Mouse (Mus musculus): ENCODE measurements at regions not wholly inside any gene's neighbourhood (a gene's known extent, or its start where the extent isn't known, plus 50 kb on each side); places are given as distances from the start of the nearest gene placed in this dataset.

GRCm38 (mm10) chr12:56055382-56055781 lies 219.3 kb downstream of the Brms1l start:
- DNase-seq (ENCODE audit: low spot score), result peak; percentile 22
- Histone ChIP-seq H3K4me1 (ENCODE audit: insufficient read depth, low read length) (no peaks in the 10 kb centered on the region), H3K9me3 (ENCODE audit: low read length) (no peaks in the 10 kb centered on the region), H3K27ac (ENCODE audit: low read depth, low read length) (no peak overlapping the region), H3K27me3 (ENCODE audit: insufficient read depth, low read length) (no peaks in the 10 kb centered on the region), H3K9ac (replicated peaks; ENCODE audit: low read length, poor library complexity, severe bottlenecking) (no peak overlapping the region), H3K36me3 (ENCODE audit: insufficient read depth, low read length) (no peaks in the 10 kb centered on the region), H3K4me2 (ENCODE audit: low read depth, low read length, poor library complexity, severe bottlenecking) (no peak overlapping the region), H3K4me3 (ENCODE audit: low read depth, low read length) (no peak overlapping the region)
- peak; percentile 54 for TF ChIP-seq CTCF (IDR thresholded peaks at IDR 0.05)
- WGBS, result 65% methylated on average over 6 of the region's 6 CpGs
- ATAC-seq (ENCODE audit: low FRiP score), result no peak

DNA sequence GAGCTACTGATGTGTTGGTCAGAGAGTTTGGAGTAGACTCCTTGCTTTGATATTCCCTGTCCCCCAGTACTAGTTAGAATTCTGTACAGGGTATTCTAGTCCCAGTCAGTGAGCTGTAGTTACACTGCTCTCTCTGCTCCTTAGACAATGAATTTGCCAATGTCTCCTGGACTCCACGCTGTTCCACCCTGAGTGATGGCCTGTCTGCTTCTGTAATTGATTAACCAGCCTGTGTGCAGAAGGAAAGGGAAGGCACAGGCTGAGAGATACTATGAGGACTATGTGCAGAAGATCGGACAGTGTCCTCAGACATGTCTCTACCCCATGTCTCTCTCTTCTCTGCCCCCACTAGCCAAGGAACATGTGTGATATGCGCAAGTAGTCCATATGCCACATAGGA lies 209.9 kb downstream of the Brms1l start:
- no peaks in the 10 kb centered on the region for H3K4me1 ChIP-seq (ENCODE audit: insufficient read depth, low read length)
- H3K4me3 ChIP-seq (ENCODE audit: low read depth, low read length), result no peak overlapping the region
- no peaks in the 10 kb centered on the region for H3K36me3 ChIP-seq (ENCODE audit: insufficient read depth, low read length)
- H3K9ac ChIP-seq (replicated peaks; ENCODE audit: low read length, poor library complexity, severe bottlenecking), result no peak overlapping the region
- TF ChIP-seq CTCF (IDR thresholded peaks at IDR 0.05), result no peak
- no peak for DNase-seq (ENCODE audit: low spot score)
- H3K9me3 ChIP-seq (ENCODE audit: low read length), result no peaks in the 10 kb centered on the region
- WGBS, result 93% methylated on average over 3 of the region's 3 CpGs
- H3K27ac ChIP-seq (ENCODE audit: low read depth, low read length), result no peak overlapping the region
- ATAC-seq (ENCODE audit: low FRiP score), result no peak
- no peak overlapping the region for H3K4me2 ChIP-seq (ENCODE audit: low read depth, low read length, poor library complexity, severe bottlenecking)
- no peaks in the 10 kb centered on the region for H3K27me3 ChIP-seq (ENCODE audit: insufficient read depth, low read length)

DNA sequence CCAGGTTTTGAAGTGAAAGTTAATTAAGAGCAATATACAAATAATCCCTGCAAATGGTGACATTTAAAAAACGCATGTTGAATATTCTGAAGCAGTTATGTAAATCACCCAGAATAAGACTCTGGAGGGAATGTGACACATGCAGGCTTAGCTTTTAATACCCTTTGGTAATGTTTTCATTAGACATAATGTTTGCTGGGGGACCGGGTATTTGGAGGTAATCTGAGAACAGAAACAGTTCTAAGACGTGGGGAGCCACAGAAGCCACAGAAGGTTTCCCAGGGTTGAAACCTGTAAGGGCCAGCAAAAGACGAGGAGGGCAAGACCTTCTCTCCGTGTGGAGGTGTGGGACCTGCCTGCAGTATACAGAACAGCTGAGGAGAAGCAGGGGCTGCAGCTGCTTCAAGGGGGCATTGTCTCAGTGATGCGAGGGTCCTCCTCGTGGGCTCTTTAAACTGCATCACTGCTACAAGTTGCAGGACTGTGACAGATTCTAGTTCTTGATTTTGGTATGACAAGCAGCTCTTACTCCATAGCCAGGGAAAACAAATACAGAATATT lies 184.9 kb downstream of the Brms1l start:
- WGBS, result 10% methylated on average over 7 of the region's 7 CpGs
- Histone ChIP-seq H3K4me3 (ENCODE audit: low read depth, low read length) (no peak overlapping the region), H3K9ac (replicated peaks; ENCODE audit: low read length, poor library complexity, severe bottlenecking) (no peak overlapping the region), H3K36me3 (ENCODE audit: insufficient read depth, low read length) (no peaks in the 10 kb centered on the region), H3K27me3 (ENCODE audit: insufficient read depth, low read length) (no peaks in the 10 kb centered on the region), H3K4me2 (ENCODE audit: low read depth, low read length, poor library complexity, severe bottlenecking) (no peak overlapping the region), H3K9me3 (ENCODE audit: low read length) (no peaks in the 10 kb centered on the region), H3K27ac (ENCODE audit: low read depth, low read length) (no peak overlapping the region), H3K4me1 (ENCODE audit: insufficient read depth, low read length) (no peaks in the 10 kb centered on the region)
- TF ChIP-seq CTCF (IDR thresholded peaks at IDR 0.05), result no peak
- DNase-seq (ENCODE audit: low spot score) (no peak), ATAC-seq (ENCODE audit: low FRiP score) (no peak)

GRCm38 (mm10) chr12:56020547-56020946 lies 184.4 kb downstream of the Brms1l start:
- WGBS, result 0% methylated on average over 1 of the region's 1 CpGs
- no peak for TF ChIP-seq CTCF (IDR thresholded peaks at IDR 0.05)
- H3K4me2 ChIP-seq (ENCODE audit: low read depth, low read length, poor library complexity, severe bottlenecking), result no peak overlapping the region
- DNase-seq (ENCODE audit: low spot score) (no peak), ATAC-seq (ENCODE audit: low FRiP score) (no peak)
- no peaks in the 10 kb centered on the region for H3K4me1 ChIP-seq (ENCODE audit: insufficient read depth, low read length)
- H3K27ac ChIP-seq (ENCODE audit: low read depth, low read length), result no peak overlapping the region
- no peak overlapping the region for H3K4me3 ChIP-seq (ENCODE audit: low read depth, low read length)
- H3K9me3 ChIP-seq (ENCODE audit: low read length), result no peaks in the 10 kb centered on the region
- no peaks in the 10 kb centered on the region for H3K36me3 ChIP-seq (ENCODE audit: insufficient read depth, low read length)
- H3K27me3 ChIP-seq (ENCODE audit: insufficient read depth, low read length), result no peaks in the 10 kb centered on the region
- no peak overlapping the region for H3K9ac ChIP-seq (replicated peaks; ENCODE audit: low read length, poor library complexity, severe bottlenecking)

DNA sequence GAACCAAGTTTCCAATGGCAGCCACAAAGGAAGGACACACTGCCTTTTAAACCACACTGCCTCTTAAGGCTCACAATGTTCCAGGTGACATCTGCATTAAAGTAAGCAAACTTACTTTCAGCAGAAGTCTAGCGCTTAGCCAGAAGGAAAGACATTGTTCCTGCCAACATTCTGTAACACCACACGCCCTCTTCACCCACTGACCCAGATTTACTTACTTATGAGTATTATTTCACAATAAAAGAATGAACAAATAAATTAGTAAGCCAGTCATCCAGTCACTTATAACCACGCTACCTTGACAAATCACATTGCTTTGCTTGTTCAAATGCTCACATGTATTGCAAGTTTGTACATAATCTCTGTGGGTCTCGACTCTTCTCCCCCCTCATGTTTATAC lies 173.9 kb downstream of the Brms1l start:
- Histone ChIP-seq H3K27ac (ENCODE audit: low read depth, low read length) (no peak overlapping the region), H3K4me1 (ENCODE audit: insufficient read depth, low read length) (no peaks in the 10 kb centered on the region), H3K4me2 (ENCODE audit: low read depth, low read length, poor library complexity, severe bottlenecking) (no peak overlapping the region), H3K36me3 (ENCODE audit: insufficient read depth, low read length) (no peaks in the 10 kb centered on the region), H3K4me3 (ENCODE audit: low read depth, low read length) (no peak overlapping the region), H3K27me3 (ENCODE audit: insufficient read depth, low read length) (no peaks in the 10 kb centered on the region), H3K9ac (replicated peaks; ENCODE audit: low read length, poor library complexity, severe bottlenecking) (no peak overlapping the region), H3K9me3 (ENCODE audit: low read length) (no peaks in the 10 kb centered on the region)
- no peak for TF ChIP-seq CTCF (IDR thresholded peaks at IDR 0.05)
- 80% methylated on average over 4 of the region's 4 CpGs for WGBS
- ATAC-seq (ENCODE audit: low FRiP score) (no peak), DNase-seq (ENCODE audit: low spot score) (no peak)

GRCm38 (mm10) chr12:56005846-56006245 lies 169.7 kb downstream of the Brms1l start:
- no peak for TF ChIP-seq CTCF (IDR thresholded peaks at IDR 0.05)
- Histone ChIP-seq H3K4me2 (ENCODE audit: low read depth, low read length, poor library complexity, severe bottlenecking) (no peak overlapping the region), H3K4me3 (ENCODE audit: low read depth, low read length) (no peak overlapping the region), H3K36me3 (ENCODE audit: insufficient read depth, low read length) (no peaks in the 10 kb centered on the region), H3K27me3 (ENCODE audit: insufficient read depth, low read length) (no peaks in the 10 kb centered on the region), H3K27ac (ENCODE audit: low read depth, low read length) (no peak overlapping the region), H3K4me1 (ENCODE audit: insufficient read depth, low read length) (no peaks in the 10 kb centered on the region), H3K9me3 (ENCODE audit: low read length) (no peaks in the 10 kb centered on the region), H3K9ac (replicated peaks; ENCODE audit: low read length, poor library complexity, severe bottlenecking) (no peak overlapping the region)
- DNase-seq (ENCODE audit: low spot score) (no peak), ATAC-seq (ENCODE audit: low FRiP score) (no peak)
- WGBS, result 74% methylated on average over 4 of the region's 4 CpGs
